Mouse (Mus musculus): ENCODE measurements around the gene Gm39115.
"Not testable (repeated sequence)": the region's sequence is repeated elsewhere in the genome, so short reads cannot be mapped to it uniquely, and the experiment has no call there.

Gm39115 gene

GRCm38 (mm10) chr7:142135934-142136333 is at the start of gene Gm39115:
Gene Gm39115, minus strand, starts transcription at chr7:142136034.
- DNase-seq = not testable (repeated sequence)

DNA sequence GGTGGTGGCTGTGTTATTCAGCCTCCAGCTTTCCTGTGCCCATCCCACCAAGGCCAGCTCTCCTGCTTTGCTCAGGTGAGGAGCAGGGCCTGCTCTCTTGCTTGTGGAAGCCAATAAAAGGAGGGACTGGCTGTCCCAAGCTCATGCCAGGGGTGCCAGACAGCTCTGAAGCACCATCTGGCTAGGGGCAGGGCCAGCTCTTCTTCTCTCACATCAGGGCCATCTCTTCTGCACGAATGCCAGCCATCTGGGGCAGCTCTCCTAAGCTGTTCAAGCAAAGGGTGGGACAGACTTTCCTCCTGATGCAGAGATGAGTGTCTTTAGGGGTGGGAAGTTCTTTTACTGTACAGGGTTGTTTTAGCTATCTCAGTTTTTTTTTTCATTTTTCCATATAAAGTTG is 45.2 kb upstream of the Gm39115 start:
- DNase-seq = no peak

- DNase-seq = no peak
Observed at GRCm38 (mm10) chr7:142178685-142179084, 42.9 kb upstream of the Gm39115 start.

GRCm38 (mm10) chr7:142175905-142176304 is 40.1 kb upstream of the Gm39115 start, which contains the start of gene Krtap5-2:
Gene Krtap5-2, minus strand, starts transcription at chr7:142176005.
- not testable (repeated sequence) for DNase-seq

DNA sequence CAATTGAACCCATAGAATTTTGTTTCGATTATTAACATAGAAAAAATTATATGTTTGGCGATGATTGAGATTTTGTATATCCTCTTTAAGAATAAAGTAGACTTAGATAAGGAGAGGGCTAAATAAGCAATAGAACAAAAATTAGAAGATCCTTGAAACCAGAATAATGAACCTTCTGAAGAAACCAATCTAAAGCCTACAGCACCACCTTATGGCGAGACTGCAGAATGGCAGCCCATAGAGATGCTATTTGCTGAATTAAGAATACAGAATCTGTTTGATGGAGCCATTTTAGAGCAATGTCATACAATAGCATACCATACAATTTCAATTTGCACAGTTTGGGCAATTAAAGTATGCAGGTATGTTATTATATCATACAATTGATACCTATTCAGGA is 34.0 kb upstream of the Gm39115 start:
- DNase-seq = no peak

DNA sequence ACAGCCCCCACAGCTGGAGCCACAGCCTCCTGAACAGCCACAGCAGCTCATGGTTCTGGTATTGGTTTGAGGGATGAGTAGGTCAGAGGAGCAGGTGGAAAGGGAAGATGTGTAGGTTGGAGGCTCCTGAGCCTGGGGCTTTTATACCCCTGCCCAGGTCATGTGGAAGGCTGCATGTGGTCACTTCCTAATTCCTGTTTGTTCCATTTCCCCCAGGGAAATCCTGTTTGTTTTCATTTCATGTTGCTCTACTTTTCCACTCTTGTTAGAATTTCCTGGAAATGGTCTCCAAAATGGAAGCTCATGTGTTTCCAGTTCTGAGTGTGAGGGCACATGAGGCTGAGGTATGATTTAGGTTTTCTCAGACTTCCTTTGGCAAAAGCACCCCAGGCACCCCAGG is 29.8 kb upstream of the Gm39115 start, which contains the start of gene Gm4553:
Gene Gm4553, minus strand, starts transcription at position 101 of the 400 bp plus-strand sequence.
- not testable (repeated sequence) for DNase-seq

- no peak for DNase-seq
Observed at GRCm38 (mm10) chr7:142159366-142159765, 23.5 kb upstream of the Gm39115 start.

GRCm38 (mm10) chr7:142157013-142157412 is 21.2 kb upstream of the Gm39115 start, which contains the start of gene Gm29735:
Gene Gm29735, minus strand, starts transcription at chr7:142157113.
- not testable (repeated sequence) for DNase-seq

DNA sequence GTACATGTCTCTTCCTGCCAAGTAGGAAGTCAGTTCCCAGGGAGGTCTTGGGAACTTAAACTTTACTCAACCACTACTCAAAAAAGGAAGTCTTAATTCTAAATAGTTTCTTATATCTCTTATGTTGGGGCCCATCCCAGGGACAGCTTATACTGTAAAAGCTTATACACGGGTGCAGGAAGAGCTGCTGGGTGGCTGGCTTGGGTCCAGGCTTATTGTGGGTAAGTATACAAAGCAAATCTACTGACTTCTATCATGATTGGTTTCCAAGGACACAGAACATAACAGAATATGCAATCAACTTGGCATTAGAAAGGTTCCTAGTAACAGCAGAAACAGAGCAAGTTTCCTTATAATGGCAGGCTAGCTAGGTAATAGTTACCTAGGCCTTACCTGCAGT is 19.5 kb upstream of the Gm39115 start:
- no peak for DNase-seq

DNA sequence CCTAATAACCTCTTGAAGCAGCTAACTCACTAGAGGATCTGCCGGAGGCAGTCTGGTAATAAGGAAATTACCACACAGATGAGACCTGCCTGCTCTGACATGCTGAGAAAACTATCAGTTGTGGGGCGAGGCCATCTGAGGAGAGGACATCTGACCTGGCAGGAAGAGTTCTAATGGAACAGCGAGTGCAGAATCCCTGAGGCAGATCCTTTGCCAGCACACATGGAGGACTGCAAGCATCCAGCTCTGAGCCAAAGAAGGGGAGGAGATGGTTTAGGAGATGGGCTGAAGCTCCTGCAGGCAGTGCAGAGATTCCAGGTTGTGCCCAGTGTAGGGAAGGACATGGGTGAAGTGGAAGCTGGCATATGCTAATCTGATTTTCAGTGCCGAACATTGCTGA is 16.4 kb upstream of the Gm39115 start:
- no peak for DNase-seq

- DNase-seq = no peak
Observed at GRCm38 (mm10) chr7:142148633-142149032, 12.8 kb upstream of the Gm39115 start.

DNA sequence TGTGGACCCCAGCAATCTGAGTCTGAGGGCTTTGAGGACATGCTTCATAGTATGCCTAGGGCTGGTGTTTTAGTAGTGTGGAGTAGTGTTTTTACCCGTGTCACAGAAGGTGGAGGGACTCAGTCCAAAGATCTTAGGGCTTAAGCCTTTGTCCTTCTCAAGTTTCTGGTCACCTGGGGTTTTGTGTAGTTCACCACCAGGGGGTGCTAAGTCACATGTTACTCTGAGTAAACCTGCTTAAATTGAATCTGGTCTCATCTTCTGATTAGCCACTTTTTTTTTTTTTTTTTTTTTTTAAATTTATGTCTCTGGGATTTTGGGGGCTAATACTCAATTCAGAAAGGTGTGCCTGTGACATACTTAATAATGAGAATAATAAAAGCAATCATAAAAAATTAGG is 10.2 kb upstream of the Gm39115 start:
- DNase-seq = no peak

- DNase-seq = no peak
Observed at GRCm38 (mm10) chr7:142145413-142145940, 9.6 kb upstream of the Gm39115 start.

GRCm38 (mm10) chr7:142144507-142144906 is 8.7 kb upstream of the Gm39115 start, which contains the start of gene Gm45337:
Gene Gm45337, minus strand, starts transcription at chr7:142144607.
- DNase-seq = no peak

DNA sequence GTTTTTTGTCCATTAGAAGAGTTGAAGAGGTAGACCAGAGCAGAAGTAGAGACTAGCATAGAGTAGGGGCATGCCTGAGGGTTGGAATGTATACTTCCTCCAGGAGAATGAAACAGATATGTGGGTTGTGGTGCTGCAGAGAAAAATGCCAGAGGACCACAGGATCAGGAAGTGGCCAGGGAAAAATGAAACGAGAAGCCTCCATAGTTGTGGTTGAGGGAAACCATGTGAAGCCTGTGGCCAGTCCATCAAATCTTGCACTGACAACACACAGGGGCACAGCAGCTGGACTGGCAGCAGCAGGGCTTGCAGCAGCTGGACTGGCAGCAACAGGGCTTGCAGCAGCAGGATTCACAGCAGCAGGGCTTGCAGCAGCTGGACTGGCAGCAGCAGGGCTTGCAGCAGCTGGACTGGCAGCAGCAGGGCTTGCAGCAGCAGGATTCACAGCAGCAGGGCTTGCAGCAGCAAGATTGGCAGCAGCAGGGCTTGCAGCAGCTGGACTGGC is 7.7 kb upstream of the Gm39115 start:
- not testable (repeated sequence) for DNase-seq

GRCm38 (mm10) chr7:142140696-142141095 is 4.9 kb upstream of the Gm39115 start:
- no peak for DNase-seq

- DNase-seq = no peak
Observed at GRCm38 (mm10) chr7:142134206-142134995, 1.4 kb downstream of the Gm39115 start.

GRCm38 (mm10) chr7:142128843-142129242 is 7.0 kb downstream of the Gm39115 start:
- DNase-seq = no peak

DNA sequence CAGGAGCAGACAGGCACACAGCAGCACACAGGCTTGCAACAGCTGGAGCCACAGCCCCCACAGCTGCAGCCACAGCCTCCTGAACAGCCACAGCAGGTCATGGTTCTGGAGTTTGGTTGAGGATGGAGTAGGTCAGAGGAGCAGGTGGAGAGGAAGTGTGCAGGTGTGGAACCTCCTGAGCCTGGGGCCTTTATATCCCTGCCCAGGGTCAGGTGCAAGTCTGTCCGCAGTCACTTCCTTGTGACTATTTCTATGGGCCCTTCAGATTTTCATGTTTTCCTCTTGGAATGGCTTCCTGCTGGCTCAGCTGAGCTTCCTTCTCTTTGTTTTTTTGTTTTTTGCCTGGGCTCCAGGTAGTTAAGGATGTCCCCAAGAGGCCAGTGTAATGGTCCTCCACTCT is 15.2 kb downstream of the Gm39115 start, which contains the start of gene Gm45618:
Gene Gm45618, minus strand, starts transcription at position 101 of the 400 bp plus-strand sequence.
- not testable (repeated sequence) for DNase-seq

- DNase-seq = no peak
Observed at GRCm38 (mm10) chr7:142119632-142120031, 16.2 kb downstream of the Gm39115 start.

GRCm38 (mm10) chr7:142104747-142105146 is 31.1 kb downstream of the Gm39115 start:
- DNase-seq = no peak

DNA sequence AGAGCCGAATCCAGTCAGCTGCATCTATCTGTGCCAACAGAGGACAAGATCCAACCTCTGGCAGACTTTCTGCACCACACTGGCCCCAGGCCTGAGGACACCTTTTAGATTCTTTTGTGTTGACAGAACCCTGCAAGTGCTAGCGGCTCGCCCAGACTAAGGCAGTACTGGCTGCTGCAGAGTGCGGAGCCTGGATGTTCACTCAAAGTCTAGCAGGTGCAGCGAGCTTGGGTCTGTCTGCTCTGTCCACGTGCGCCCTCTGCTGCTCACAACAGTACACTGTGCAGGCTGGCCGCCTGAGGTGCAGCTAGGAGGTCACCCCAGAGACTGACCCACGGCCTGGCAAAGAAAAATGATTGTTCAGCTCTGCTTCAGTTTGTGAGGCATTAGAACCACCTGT is 38.1 kb downstream of the Gm39115 start:
- DNase-seq = peak; percentile 35 to 41

- no peak for DNase-seq
Observed at GRCm38 (mm10) chr7:142096701-142097100, 39.1 kb downstream of the Gm39115 start.
